Mouse (Mus musculus) thymus, adult 2 months (tissue): ENCODE results near the gene Gm5431. TPM values are rescaled to one million over a fixed set of nuclear protein-coding genes. Genes with fewer than 3 reads are reported as not detected.

ENCODE experiments used
- DNase-seq: peaks from one replicate; pipeline ENCODE4 v3.0.0; 2021
- H3K27ac ChIP-seq: fragments of 200-500 bp; 2 replicates; pipeline ENCODE4 v1.5.1; 2012; ENCODE audit warnings: low read length, control low read depth; ENCODE audit not compliant: control insufficient read depth, insufficient read depth
- H3K27me3 ChIP-seq: fragments of 200-500 bp; 2 replicates; pipeline ENCODE4 v1.6.1; 2012; ENCODE audit warnings: mild to moderate bottlenecking, low read length, moderate library complexity, mixed read lengths; ENCODE audit not compliant: control insufficient read depth, insufficient read depth
- H3K36me3 ChIP-seq: fragments of 200-500 bp; 2 replicates; pipeline ENCODE4 v1.6.1; 2012; ENCODE audit warnings: mild to moderate bottlenecking, low read length, moderate library complexity; ENCODE audit not compliant: control insufficient read depth, insufficient read depth
- H3K4me1 ChIP-seq: fragments of 200-500 bp; replicated peaks from 2 replicates; pipeline ENCODE4 v1.6.1; 2012; ENCODE audit warnings: low read length; ENCODE audit not compliant: control insufficient read depth, insufficient read depth
- H3K4me3 ChIP-seq: fragments of 200-500 bp; 2 replicates; pipeline ENCODE4 v1.5.1; 2012; ENCODE audit warnings: mild to moderate bottlenecking, low read length, control low read depth, moderate library complexity; ENCODE audit not compliant: control insufficient read depth, insufficient read depth
- CTCF ChIP-seq: fragments of 200-500 bp; IDR thresholded peaks from 2 replicates; pipeline ENCODE4 v1.5.1; 2012; ENCODE audit warnings: mild to moderate bottlenecking, control low read depth, low read length, moderate library complexity, borderline replicate concordance; ENCODE audit not compliant: control insufficient read depth, poor library complexity, insufficient read depth; ENCODE audit errors: extremely low read depth
- POLR2A ChIP-seq: fragments of 200-500 bp; IDR thresholded peaks from 2 replicates; pipeline ENCODE4 v1.6.1; 2012; ENCODE audit warnings: mild to moderate bottlenecking, low read length, control low read depth, moderate library complexity; ENCODE audit not compliant: control insufficient read depth, poor library complexity, insufficient read depth; ENCODE audit errors: extremely low read depth
- WGBS: fragments of 180-500 bp; shearing (Covaris S2); methylation state at CpG from one replicate; pipeline ENCODE4 v1.1.7; 2018; 5-methylcytosine and 5-hydroxymethylcytosine counted together
- polyA plus RNA-seq: library from polyadenylated mRNA; depleted of rRNA; stranded (reverse); fragments of >200 nt; gene quantifications from 2 replicates; pipeline ENCODE4 v1.2.3, GENCODE M21; 2012; rRNA removed

Gm5431 gene
- polyA plus RNA-seq, 1 experiment: 0.34 TPM

- Histone ChIP-seq H3K4me3 (peak overlapping the region; percentile 98), H3K27me3 (no peaks in the 10 kb centered on the region), H3K27ac (no peak overlapping the region), H3K36me3 (no peaks in the 10 kb centered on the region), H3K4me1 (peaks cover 17% of the 10 kb centered on the region)
- TF ChIP-seq CTCF: no peak
- TF ChIP-seq POLR2A: no peak
- peak; percentile 16 for DNase-seq
- 2% methylated on average over 16 of the region's 16 CpGs for WGBS
These were observed 63.7 kb downstream of the Gm5431 start for GRCm38 (mm10) chr11:48838181-48838797.

Other genes starting within 250 kb of the Gm5431 start
- gene Rack1, start 101.9 kb downstream of the Gm5431 start, polyA plus RNA-seq: 3,906 and 3,990 TPM in 2 replicates
- gene Trim41, start 84.9 kb downstream of the Gm5431 start, polyA plus RNA-seq: 41.7 and 41.9 TPM in 2 replicates
- 11.6 and 13.0 TPM in 2 replicates for gene Trim7, start 76.1 kb downstream of the Gm5431 start, polyA plus RNA-seq
- 8.1 and 20.2 TPM in 2 replicates for gene Gm12184, start 75.6 kb downstream of the Gm5431 start, polyA plus RNA-seq
- gene Irgm1, start 30.5 kb downstream of the Gm5431 start, polyA plus RNA-seq: 17.7 and 20.0 TPM in 2 replicates
- gene Psme2b, start 44.0 kb upstream of the Gm5431 start, polyA plus RNA-seq: 11.4 and 11.5 TPM in 2 replicates
- 0.46 and 0.75 TPM in 2 replicates for gene Olfr56, start 76.7 kb upstream of the Gm5431 start, polyA plus RNA-seq
- 6.8 and 8.0 TPM in 2 replicates for gene 9930111J21Rik1, start 77.2 kb upstream of the Gm5431 start, polyA plus RNA-seq
- gene Gm12185, start 90.0 kb upstream of the Gm5431 start, polyA plus RNA-seq: 0.31 and 0.73 TPM in 2 replicates
- 8.2 and 10.6 TPM in 2 replicates for gene Tgtp1, start 92.0 kb upstream of the Gm5431 start, polyA plus RNA-seq
- 4.0 and 4.1 TPM in 2 replicates for gene 9930111J21Rik2, start 149.0 kb upstream of the Gm5431 start, polyA plus RNA-seq
- gene Tgtp2, start 162.0 kb upstream of the Gm5431 start, polyA plus RNA-seq: 26.0 and 29.1 TPM in 2 replicates
- gene Ifi47, start 174.4 kb upstream of the Gm5431 start, polyA plus RNA-seq: 37.5 and 45.3 TPM in 2 replicates
- gene Olfr1396, start 212.7 kb upstream of the Gm5431 start, polyA plus RNA-seq: 0.19 TPM in 1 of 2 replicates, not detected in the other
- not detected in 2 replicates for gene Olfr1395, start 240.1 kb upstream of the Gm5431 start, polyA plus RNA-seq